Mouse (Mus musculus) embryo, embryonic 10.5 days (tissue): ENCODE measurements at regions not wholly inside any gene's neighbourhood (a gene's known extent, or its start where the extent isn't known, plus 50 kb on each side); places are given as distances from the start of the nearest gene placed in this dataset.
A peak's percentile ranks its signal among the peaks of the same experiment; 100 is the strongest.

ENCODE experiments used
- DNase-seq: peaks from one replicate; pipeline ENCODE4 v3.0.0-alpha.2; 2015; ENCODE audit warnings: low spot score

DNA sequence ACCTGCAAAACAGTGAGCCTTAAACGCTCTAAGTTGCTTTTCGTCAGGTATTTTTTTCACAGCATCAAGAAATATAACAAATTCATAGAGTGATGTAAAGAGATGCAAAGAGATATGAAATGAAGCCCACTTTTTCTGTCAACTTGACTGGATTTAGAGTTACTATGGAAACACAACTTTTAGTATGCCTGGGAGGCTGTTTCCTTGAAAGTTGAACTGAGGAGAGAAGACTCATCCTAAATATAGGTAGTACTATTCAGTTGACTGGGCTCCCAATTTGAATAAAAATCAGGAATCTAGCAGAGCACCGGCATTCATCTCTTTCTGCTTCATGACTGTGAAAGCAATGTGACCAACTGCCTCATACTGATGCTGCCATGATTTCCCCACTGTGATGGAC, 509.7 kb downstream of the Synb start:
- DNase-seq: no peak

DNA sequence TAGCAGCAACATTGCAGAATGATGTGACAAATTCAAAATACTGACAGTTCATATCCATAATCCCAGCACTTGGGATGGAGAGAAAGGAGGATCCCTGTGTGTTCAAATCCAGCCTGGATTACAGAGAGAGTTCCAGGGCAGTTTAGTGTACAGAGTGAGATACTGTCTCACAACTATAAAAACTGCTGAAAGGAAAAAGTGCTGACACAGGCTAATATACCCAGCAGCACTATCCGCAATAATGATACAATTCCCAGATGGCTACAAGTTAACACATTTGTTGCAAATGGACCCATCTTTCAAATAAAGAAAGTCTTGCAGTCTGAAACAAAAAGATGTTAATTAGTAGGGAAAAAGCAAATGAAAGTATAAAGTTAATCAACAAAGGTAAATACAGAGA, 510.9 kb downstream of the Synb start:
- DNase-seq: no peak

DNA sequence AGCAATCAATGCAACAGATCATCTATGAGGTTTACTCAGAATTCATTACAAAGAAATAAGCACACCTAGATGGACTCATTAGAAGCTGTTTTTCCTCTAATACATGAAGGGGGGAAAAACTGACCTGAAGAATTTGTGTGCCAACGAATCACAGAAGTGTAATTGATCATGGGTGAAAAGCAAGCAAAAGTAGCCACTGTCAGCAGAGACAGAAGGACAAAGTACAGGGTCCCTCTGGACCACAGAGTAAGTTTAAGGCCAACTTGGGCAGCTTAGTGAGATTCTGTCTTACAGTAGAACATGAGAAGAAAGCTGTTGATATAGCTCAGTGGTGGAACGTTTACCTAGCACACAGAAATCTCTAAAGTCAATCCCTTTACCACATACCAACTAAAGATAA, 523.7 kb downstream of the Synb start:
- DNase-seq: no peak

DNA sequence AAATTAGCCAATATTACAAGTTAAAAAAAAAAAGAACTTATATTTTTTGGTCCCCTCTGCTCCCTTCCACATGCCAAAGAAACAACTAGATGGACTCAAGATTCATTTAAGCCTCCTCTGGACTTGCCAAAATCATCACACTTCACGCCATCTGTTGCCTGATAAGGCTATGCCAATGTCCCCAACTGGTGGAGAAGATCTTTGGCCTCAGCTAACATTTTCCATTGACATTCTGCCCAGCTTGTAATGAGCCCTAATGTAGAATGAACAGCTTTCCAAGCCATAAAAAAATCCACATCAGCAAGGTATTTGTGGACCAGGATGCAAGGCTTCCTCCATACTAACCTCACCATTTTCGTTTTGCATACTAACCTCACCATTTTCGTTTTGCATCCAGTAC, 531.2 kb downstream of the Synb start:
- DNase-seq: no peak

DNA sequence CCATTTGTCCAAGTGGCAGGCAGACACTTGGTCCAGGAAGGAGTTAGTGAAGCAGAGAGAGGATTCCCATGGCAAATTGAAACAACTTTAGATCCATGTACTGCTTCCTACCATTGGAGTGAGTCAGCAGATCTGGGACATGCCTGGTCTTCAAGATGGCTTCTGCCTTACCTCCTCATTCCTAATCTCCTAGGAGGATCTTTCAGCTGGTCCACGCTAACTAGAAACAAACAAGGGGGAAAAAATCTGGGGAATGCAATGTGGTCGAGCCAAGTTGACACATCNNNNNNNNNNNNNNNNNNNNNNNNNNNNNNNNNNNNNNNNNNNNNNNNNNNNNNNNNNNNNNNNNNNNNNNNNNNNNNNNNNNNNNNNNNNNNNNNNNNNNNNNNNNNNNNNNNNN, 549.4 kb downstream of the Synb start:
- DNase-seq: no peak

DNA sequence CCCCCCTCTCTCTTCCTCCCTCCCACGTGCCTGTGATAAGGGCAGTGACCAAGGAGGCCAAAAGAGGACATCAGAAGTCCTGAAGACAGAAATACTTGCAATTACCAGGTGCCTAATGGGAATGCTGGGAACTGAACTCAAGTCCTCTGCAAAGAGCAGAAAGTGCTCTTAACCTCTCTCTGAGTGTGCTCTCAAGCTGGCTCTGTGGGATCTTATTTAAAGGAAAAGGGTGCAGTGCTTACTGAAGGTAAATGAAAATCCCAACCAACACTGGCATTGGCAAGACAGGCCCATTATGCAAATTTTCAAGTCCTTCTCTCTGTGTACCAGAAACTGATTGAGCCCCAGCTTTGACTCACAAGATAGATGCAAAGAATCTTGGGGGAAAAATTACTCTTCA, 555.6 kb downstream of the Synb start:
- DNase-seq: no peak

DNA sequence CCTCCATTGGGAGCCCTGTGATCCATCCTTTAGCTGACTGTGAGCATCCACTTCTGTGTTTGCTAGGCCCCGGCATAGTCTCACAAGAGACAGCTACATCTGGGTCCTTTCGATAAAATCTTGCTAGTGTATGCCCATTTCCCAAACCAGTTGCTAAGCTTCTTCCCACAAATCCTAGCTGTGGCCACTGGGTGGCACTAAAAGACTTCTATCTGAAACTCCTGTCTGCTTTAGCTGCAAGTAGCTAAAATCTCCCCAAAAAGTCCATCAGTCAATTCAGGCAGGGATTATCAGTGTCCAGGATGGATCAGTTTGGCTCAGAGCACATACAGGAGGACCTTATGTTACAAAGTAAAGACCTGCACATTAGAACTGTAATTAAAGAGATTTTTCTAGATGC, 558.3 kb downstream of the Synb start:
- DNase-seq: peak; percentile 86

DNA sequence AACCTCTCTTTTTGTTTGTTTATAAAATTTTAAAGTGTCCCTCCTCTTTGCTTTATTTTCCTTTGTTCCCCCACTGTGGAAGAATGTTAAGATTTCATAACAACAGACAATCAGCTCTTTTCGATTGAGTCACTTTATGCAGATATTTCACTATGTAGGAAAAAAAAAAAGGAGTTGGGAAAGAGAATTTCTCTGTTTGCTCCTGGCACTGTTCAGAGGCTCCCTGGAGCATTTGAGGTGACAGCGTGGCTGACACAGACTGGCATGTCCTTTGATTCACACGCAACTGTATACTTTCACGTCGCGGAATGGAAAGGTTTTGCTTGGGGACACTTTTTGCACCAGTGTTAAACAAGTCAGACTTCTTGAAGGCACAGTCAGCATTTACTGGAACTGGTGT, 572.9 kb downstream of the Synb start:
- DNase-seq: no peak

DNA sequence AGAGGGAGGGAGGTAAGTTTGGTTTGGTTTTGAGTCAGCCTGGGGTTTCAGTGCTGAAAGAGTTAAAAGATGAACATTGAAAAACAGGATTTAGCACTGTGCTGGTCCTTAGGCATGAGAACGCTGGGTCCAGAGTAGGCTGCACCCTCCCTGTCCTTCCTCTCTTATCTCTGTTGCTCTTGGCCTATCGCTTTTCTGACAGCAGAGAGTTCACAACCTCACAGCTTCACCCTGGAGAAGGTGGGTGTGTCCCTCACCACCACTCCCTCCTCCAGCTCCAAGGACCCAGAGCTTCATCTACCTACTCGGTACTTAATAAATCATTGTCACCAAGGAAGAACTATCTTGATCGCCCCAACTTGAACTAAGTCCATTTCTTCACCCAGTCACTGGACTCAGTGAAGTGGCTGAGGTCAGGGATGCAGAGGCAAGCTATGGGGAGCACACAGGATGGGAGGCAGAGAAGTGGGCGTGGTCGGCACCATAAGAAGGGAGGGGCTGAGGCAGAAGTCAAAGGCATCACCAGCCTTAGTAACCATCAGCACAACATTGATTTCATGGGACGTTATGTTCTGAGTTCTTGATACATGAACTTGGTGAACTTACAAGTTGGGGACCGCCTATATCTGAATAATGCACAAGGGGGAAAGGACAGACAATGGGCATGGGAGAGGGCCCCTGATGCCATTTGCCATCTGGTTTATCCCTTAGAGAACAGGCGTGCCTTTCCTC, 574.5 kb downstream of the Synb start:
- no peak for DNase-seq

DNA sequence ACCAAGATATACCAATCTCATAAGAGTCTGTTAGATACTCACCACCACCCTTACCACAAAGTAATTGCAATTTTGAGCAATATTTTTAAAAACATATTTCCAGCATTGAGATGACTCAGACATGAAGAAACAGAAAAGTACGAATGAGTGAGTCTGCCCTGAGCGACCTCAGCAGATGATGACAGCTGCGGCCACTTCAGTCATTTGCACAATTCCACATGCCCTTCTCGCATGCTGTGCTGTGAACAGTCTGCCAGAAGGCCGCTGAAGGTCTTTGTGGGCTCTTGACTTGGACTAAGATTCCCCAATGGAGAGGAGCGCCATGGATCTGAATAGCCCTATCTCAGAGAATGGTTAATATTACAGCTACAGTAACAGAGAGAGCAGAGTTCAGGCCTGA, 575.3 kb downstream of the Synb start:
- DNase-seq: no peak
